Comparison of ENCODE assay signal across 21 mouse cellular contexts in genomic region chrX:100565696-100566095, GRCm38 (mm10). TPM values are rescaled to one million over a fixed set of nuclear protein-coding genes. Genes with fewer than 3 reads are reported as not detected.
"Had no signal": no experiment of that assay in that cellular context is flagged by ENCODE, and none has a peak within 500 bp of the region (broad histone marks: within the 10 kb centered on the region; RNA-seq: fewer than 3 reads in every experiment).

No protein-coding gene starts in this region.

- DNase-seq: kidney, adult 11 months; kidney, adult 8-10 months; kidney, postnatal 10 days; kidney, postnatal 36 days; layer of hippocampus, postnatal 36 days; left cerebral cortex, postnatal 4 days; liver, postnatal 0 days; lung, embryonic 14.5 days; retina, postnatal 1 day; spleen, adult 18-20 months; thymus, adult 18-20 months; thymus, postnatal 36 days had no signal

- ATAC-seq: intestine, embryonic 15.5 days; liver, postnatal 0 days; lung, postnatal 0 days; midbrain, embryonic 13.5 days; midbrain, embryonic 16.5 days had no signal

RNA-seq across cellular contexts. Expression of gene Awat1, which starts 6.4 kb away (rescaled TPM):
- total RNA-seq: layer of hippocampus, adult 8-10 months; layer of hippocampus, postnatal 10 days; layer of hippocampus, postnatal 36 days; left cerebral cortex, postnatal 10 days; left cerebral cortex, postnatal 4 days; monocyte, adult 5-6 weeks; neutrophil, adult 5-6 weeks had no signal

RNA-seq across cellular contexts. Expression of gene P2ry4, which starts 29.0 kb away (rescaled TPM):
- total RNA-seq: left cerebral cortex, postnatal 4 days; monocyte, adult 5-6 weeks; neutrophil, adult 5-6 weeks had no signal

RNA-seq across cellular contexts. Expression of gene Arr3, which starts 39.6 kb away (rescaled TPM):
- total RNA-seq: layer of hippocampus, postnatal 10 days; left cerebral cortex, postnatal 4 days; monocyte, adult 5-6 weeks; neutrophil, adult 5-6 weeks had no signal

RNA-seq across cellular contexts. Expression of gene Dgat2l6, which starts 41.1 kb away (rescaled TPM):
- total RNA-seq: layer of hippocampus, postnatal 10 days; left cerebral cortex, postnatal 10 days; left cerebral cortex, postnatal 4 days; monocyte, adult 5-6 weeks; neutrophil, adult 5-6 weeks had no signal
